Mouse (Mus musculus): ENCODE data around the gene Ggnbp2. TPM values are rescaled to one million over a fixed set of nuclear protein-coding genes. Genes with fewer than 3 reads are reported as not detected.

The Ggnbp2 gene
- total RNA-seq (2021) = 10 to 100 TPM; 57.5 to 63.0 TPM
- long read RNA-seq, experiment 1, transcript Ggnbp2-203 (14 exons, 3,034 nt) = major isoform, 8 of 62 reads
- long read RNA-seq, experiment 1, partial matches to known transcripts = 26 of 62 reads
- long read RNA-seq, experiment 1, other reads (novel, unspliced or antisense) = 21 of 62 reads
- long read RNA-seq, experiment 2, transcript Ggnbp2-211 (14 exons, 3,056 nt) = minor isoform, 5 of 82 reads
- long read RNA-seq, experiment 2, transcript Ggnbp2-213 (14 exons, 2,950 nt) = minor isoform, 5 of 82 reads
- long read RNA-seq, experiment 2, transcript Ggnbp2-206 (13 exons, 2,528 nt) = minor isoform, 6 of 82 reads
- long read RNA-seq, experiment 2, transcript Ggnbp2-203 (14 exons, 3,034 nt) = major isoform, 10 of 82 reads
- long read RNA-seq, experiment 2, partial matches to known transcripts = 34 of 82 reads
- long read RNA-seq, experiment 2, other reads (novel, unspliced or antisense) = 22 of 82 reads

DNA sequence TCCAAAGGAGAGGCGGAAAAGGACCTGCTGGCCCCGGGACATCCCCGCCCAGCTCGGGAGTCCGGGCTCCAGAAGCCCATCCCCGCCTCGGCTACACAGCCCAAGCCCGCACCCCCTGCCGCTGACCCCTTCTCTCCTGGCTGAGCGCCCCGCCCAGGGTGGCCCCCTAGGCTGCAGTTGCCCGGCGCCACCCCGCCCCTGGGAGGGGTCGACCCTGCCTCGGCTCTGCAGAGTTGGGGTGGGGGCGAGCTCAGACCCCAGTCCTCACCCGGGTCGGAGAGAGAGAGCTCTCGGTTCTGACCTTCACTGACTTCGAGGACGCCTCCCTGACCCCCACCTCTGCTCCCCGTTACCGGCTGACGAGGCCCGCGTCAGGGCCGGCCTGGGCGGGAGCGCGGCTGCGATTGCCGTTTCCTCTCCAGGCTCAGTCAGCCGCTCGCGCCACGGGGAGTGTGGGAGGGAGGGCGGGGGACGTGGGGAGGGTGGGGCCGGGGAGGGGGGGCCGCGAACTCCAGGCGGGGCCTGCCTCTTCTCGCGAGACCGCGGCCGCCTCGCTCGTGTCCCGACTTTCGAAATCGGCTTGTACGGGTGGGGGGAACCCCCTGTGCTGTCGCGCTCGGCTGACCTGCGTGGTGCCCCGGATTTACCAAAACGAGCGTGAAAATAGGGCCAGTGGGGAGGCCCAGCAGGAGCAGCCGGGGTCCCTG is at the start of gene Ggnbp2:
Gene Ggnbp2 (minus strand): TSS at position 481 of the 707 bp plus-strand sequence.
- peak; percentile 86 to 93 for DNase-seq (ENCODE audit: low spot score in 2 of 2)

DNA sequence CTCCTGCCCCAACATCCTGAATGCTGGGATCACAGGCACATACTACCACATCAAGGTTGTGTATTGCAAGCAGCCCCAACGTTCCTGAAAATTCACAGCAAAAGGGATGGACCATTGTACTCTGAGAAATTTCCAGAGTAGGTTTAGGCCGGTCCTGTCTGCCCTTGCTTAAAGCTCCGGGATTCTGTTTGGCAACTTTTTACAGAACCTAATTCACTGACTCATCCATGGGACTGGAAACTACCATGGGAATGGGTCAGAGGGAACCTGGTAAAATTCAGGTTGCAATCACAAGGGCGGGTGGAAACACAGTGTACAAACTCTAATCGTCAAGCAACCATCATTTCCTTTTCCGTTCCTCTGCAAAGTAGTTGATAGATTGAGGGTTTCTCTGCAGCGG is 49.3 kb upstream of the Ggnbp2 start:
- no peak for DNase-seq (ENCODE audit: low spot score in 2 of 2)

DNA sequence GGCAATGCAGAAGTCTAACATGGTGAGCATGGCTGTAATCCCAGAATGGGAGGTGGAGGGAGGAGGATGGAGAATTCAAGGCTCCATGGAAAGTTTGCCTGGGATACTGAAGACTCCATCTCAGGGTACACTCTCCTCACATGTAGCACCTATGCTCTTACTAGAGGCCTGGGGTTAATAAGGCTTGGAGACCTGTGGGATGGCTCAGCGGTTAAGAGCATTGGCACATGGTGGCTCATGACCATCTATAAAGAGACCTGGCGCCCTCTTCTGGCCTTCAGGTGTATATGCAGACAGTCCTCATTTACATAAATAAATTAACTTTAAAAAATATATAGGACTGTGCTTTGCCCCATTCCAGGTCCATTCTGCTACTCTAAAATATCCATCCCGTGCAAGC is 48.7 kb upstream of the Ggnbp2 start:
- no peak for DNase-seq (ENCODE audit: low spot score in 2 of 2)

DNA sequence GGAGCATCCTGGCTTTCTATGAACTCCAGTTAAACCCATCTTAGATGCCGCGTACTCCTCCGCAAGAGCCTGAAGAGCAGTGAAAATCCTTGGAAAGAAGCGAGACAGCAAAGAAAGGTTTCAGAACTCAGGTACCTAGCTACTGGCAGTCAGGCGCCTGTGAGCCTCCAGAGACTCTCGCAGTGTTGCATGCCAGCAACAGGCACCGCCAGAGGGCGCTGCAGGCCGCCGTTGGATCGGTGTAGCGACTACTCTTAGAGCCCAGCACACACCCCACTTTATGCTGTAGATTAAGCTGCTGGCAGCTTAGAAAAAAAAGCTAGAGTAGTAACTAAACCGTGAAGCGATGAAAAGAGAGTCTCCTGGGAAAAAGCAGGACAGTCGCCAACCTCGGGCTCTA is 47.8 kb upstream of the Ggnbp2 start:
- peak; percentile 69 to 85 for DNase-seq (ENCODE audit: low spot score in 2 of 2)

DNA sequence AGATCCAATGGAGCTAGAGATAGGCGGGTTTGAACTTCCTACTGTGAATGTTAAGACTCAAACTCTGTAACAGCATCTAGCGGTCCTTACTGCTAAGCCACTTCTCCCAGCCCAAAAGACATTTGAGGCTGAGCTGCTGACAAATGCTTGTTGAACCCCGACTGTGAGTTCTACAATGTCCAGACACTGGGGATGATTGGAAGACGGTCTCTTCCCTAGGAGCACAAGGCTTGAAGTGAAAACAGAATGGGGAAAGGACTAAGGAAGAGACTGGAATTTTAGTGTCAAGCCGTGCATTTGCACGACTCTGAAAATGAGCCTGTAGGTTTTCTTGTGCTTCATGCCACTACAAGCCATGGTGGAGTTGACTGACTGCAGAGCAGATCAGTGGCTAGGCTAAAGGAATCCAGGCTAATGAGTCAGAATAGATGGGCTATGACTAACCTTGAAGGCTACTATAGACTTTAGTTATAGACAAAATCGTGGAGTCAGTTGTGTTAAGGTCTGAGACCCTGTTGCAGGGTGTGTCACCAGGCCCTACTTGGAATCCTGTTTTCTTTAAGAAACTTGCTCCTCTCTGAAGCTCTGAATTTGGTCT is 46.2 kb upstream of the Ggnbp2 start:
- no peak for DNase-seq (ENCODE audit: low spot score in 2 of 2)

DNA sequence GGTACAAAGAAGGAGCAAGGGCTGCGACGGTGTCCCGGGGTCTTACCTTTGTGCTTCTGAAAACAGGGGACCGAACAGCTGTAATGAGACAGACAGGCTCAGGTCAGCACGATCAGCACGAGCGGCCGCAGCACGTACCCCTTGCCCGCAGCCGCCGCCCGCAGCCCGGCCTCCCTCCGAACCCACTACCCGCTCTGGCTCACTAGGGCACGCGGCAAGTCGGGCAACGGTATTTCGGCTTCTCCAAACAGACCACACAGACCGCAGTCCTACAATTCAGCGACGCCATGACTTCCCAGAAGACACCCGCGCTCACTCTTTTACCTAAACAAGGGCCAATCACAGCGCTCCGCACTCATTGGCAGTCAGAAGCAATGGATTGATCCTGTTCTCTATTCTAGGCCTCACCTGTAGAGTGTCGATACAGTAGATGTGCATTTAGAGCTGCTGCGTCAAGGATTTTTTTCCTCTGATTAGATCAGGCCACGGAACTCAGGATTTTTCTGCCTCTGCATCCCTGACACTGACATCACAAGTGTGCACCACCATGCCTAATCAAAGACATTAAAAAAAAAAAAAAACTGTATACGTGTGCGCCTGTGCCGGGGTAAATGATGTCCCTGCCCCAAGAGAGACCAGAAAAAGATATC is 45.6 kb upstream of the Ggnbp2 start, which contains the start of gene Znhit3:
Gene Znhit3 (minus strand): TSS at position 314 of the 650 bp plus-strand sequence.
- peak; percentile 41 to 77 for DNase-seq (ENCODE audit: low spot score in 2 of 2)

DNA sequence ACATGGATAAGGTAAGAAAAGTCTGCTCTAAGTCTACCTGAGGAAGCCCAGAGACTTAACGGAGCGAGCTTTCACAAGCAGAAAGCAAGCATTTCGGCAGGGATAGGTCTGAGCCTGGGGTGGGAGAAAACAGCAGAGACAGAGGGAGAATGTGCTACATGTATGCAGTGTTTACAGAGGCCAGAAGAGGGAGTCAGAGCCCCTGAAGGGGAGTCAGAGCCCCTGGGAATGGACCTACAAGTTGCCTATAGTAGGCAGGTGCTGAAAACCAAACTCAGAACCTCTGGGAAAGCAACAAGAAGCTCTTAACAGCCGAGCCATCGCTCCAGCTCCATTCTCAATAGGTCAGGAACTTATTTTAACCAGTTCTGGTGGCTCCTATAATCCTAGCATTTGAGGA is 44.1 kb upstream of the Ggnbp2 start:
- DNase-seq (ENCODE audit: low spot score in 2 of 2) = no peak

DNA sequence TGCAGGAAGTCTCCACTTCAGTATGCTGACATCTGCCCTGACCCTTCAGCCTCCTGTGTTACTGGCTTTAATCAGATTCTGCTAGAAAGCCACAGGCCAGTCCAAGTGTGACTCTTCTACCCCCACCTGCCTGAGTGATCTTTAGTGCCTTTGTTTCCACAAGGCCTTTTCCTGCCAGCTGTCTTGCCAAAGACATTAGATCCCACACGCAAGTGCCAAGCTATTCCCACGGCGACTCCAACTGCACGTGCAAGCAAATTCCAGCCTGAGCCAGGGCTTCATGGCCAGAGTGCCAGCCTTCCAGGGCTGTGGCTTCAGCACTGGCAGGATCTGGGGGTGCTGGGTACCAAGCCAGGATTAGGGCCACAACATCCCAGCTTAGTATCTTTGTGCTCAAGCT is 39.8 kb upstream of the Ggnbp2 start:
- DNase-seq (ENCODE audit: low spot score in 2 of 2) = peak in 1 of 2 experiments; percentile 21

DNA sequence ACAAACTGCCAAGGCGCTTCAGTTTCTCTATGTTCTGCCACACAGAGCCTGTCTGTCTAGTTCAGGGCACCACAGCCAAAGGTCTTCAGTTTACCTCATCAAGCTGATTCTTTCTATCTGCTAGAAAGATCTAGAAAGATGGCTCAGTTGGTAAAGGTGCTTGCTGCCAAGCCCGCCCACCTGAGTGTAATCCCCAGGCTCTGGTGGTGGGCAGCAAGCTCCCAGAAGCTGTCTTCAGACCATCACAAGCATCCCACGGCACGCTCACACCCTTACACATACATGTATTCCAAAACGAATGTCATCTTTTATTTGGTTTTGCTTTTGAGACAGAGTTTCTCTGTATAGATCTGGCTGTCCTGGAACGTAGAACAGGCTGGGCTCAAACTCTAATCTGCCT is 37.9 kb upstream of the Ggnbp2 start:
- DNase-seq (ENCODE audit: low spot score in 2 of 2) = no peak

DNA sequence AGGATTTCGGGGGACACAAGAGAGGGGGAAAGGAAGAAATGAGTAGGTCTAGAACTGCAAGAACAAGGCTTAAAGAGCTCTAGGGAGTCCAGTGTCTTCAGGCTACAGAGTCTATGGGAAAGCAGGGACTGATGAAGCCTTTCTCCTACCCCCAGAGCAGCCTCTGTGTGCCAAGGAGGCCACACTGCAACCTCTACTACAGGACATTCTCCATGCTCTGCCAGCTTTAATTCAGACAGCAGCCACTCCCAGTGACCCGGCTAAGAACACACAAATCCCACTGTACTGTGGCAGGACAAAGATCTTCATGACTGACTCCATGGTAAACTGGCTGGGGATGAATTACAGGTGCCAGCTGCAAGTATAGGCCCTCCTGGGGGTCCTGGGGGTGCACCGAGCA is 36.5 kb upstream of the Ggnbp2 start:
- no peak for DNase-seq (ENCODE audit: low spot score in 2 of 2)

DNA sequence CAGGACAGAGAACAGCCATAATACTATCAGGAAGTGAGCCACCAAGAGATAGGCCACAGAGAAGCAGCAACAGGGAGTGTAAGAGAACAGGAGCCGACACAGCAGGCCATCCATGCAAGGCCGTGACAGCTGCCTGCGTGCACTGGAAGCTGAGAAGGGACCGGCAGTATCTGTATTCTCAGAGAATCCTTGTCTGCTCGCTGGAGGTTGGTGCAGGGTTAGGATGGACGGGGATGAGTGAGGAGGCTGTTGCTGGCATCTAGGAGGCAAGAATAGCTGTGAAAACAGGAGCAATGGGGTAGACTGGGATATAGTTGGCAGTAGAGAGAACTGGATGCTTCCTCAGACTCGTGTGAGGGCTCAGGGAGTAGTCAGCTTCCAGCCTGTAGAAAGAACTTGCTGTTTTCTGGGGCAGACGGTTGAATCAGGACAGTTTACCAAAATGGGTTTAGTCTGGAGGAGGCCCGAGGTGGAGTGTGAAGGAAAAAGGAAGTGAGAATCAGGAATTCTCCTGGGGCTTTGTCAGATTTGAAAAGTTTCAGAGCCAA is 34.1 kb upstream of the Ggnbp2 start:
- no peak for DNase-seq (ENCODE audit: low spot score in 2 of 2)

DNA sequence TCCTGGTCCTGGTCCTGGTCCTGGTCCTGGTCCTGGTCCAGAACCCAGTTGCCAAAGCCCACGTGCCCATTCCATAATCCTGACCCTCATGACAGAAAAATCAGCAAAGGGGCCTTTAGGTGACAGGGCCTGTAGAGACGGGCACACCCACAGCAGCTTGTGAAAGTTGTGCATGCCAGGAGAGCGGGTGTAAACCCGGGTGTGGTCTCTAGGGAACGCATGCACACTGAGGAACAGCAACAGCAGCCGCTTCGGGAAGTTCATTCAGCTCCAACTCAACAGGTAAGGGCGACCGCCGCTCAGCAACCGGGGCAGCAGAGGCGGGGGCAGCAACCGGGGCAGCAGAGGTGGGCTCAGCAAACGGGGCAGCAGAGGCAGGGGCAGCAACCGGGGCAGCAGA is 22.5 kb upstream of the Ggnbp2 start:
- no peak for DNase-seq (ENCODE audit: low spot score in 2 of 2)

DNA sequence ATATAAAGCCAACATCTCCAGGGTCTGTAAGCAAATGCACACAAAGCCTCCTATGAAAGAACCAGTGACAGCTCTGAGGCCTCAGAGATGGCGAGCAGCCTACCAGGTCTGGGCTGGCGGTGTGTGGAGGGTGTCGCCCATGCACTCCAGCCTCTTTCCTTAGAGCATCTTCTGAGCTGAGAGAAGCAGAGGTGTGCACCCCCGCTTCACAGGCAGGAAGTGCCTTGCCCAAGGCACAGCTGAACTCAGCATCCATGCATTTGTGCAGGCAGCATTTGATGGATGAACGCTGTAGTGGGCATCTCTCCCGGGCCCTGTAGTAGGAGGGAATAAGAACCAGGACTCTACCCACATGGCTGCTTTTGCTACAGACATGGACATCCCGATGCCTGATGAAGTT is 21.1 kb upstream of the Ggnbp2 start:
- DNase-seq (ENCODE audit: low spot score in 2 of 2) = no peak

DNA sequence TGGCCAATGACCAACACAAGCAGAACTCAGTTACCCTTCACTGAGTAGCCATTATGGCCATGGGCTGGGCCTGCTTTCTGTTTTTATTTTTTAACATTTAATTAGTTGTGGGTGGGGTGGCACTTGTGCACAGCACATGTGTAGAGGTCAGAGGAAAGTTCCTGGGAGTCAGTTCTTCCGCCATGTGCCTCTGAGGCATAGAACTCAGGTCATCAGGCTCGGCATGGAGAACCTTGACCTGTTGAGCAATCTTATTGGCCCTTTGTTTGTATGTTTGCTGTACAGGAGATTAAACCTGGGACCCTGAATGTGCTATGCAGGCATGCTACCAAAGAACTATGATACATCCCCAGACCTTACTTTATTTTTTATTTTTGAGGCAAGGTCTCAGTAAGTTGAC is 18.9 kb upstream of the Ggnbp2 start:
- DNase-seq (ENCODE audit: low spot score in 2 of 2) = no peak

DNA sequence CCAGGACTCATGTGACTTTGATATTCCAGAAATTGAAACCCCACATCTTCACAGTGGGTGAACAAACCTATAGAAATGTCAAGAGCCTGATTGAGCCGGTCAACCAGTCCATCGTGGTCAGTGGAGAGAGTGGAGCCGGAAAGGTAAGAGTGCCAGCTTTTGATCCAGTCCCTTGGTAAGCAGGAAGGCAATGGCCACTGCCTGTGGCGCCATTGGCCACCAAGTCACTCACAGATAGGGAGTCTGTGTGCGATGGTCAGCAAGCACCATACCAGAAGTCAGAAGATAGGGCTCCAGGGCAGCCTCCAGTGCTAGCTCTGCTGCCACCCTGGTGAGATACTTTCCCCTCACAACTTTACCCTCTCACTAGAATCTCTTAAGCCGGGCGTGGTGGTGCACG is 17.4 kb upstream of the Ggnbp2 start:
- no peak for DNase-seq (ENCODE audit: low spot score in 2 of 2)

DNA sequence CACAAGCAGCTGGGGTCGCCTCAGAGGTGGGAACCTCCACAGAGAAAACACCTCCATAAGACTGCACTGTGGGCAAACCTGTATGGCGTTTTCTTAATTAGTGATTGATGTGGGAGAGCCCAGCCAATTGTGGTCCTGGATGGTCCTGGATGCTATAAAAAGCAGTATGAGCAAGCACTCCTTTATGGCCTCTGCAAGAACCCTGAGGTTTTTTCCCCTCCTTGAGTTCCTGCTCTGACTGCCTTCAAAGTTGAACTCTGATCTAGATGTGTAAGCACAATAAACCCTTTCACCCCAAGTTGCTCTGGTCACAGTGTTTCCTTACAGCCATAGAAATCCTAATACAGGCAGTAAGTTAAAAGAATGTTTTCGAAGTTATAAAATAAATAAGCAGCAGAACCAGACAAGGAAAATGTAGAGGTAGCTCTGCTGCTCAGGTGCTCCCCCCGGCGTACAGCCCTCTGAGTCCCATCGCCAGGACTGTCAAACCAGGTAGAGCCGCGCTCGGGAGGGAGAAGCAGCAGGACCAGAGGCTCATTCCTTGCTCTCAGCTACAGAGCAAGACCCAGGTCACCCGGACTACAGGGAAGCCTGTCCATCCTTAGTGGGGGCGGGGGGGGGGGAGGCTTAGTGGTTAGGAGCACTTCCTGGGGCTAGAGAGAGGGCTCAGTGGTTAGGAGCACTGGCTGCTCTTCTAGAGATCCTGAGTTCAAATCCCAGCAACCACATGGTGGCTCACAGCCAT is 16.3 kb upstream of the Ggnbp2 start:
- DNase-seq (ENCODE audit: low spot score in 2 of 2) = no peak

DNA sequence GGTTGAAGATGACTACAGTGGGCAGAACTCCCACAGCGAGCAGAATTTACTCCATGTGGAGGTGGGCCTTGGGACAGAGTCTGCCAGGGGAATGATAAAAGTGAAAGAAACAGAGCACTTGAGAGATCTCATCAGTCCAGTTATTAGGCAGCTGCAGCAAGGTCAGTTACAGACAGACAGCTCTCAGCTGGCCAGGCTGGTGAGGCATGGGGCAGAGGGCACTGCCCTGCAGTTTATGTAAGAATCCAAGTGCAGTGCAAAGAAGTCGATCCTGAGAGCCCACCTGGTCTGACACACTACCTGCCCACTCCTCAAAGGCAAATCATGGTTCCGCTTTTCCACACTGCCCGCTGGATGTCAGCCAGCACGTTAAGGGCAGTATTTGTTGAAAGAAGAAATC is 15.6 kb upstream of the Ggnbp2 start:
- no peak for DNase-seq (ENCODE audit: low spot score in 2 of 2)

DNA sequence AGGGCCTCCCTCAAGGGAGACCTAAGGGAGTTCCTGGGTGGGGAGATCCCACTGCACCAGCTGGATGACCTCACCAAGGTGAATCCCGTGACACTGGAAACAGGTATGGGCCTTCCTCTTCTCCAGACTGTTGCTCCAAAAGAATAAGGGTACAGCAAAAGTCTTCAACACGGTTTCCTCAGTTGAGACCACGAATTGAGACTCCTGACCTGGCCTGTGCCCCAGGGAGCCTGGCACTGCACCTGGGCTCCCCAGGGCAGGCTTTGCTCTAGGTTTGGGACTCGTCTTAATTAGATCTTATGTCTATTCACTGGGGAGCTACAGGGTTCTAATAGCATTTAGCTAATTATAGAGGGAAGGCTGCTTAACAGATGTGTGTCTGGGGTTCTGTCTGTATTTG is 14.6 kb upstream of the Ggnbp2 start:
- DNase-seq (ENCODE audit: low spot score in 2 of 2) = no peak

DNA sequence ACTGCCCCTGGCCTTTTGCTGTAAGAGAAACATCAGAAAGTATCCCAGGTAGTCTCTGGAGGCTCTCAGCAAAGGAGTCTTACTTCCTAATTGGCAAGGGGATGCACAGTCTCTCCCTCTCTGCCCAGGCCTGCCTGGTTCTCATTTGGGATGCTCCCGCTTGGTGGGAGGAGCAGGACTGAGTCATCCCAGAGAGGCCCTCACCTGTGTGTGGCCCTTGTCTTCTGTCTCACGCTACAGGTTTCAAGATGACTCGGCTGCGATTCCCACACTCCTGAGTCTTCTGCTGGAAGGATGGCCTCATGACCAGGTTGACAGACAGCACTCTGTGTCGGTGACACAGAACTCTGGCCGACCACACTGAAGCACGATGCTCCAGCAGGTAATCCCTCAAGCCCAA is 11.7 kb upstream of the Ggnbp2 start:
- DNase-seq (ENCODE audit: low spot score in 2 of 2) = no peak

DNA sequence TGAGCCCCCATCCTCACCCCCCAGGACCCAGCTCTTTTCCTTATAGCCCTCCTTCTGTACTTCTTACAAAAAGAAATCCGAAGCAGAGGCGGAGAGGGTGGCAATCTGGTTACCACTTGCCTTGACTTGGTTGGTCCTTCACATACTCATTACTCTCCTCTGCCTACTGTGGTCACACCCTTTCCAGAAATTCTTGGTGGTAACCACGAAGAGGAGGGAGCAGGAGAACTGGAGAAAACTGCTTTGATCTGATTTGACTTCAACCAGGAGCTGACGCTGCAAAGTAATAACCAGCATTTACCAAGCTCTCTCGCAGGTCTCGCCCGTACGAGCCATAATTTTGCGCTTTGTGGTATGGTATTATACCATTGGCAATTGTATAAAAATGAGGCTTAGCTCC is 10.4 kb upstream of the Ggnbp2 start:
- no peak for DNase-seq (ENCODE audit: low spot score in 2 of 2)
